Mouse (Mus musculus) urinary bladder, adult 18-20 months (tissue): Measurements from ENCODE around the gene Soga1.

Source experiments
- DNase-seq, 2 experiments: peaks; one replicate each; pipeline ENCODE4 v3.0.0; 2022; ENCODE audit warnings: low spot score in 2 of 2, mixed read lengths in 2 of 2

Soga1 gene

DNA sequence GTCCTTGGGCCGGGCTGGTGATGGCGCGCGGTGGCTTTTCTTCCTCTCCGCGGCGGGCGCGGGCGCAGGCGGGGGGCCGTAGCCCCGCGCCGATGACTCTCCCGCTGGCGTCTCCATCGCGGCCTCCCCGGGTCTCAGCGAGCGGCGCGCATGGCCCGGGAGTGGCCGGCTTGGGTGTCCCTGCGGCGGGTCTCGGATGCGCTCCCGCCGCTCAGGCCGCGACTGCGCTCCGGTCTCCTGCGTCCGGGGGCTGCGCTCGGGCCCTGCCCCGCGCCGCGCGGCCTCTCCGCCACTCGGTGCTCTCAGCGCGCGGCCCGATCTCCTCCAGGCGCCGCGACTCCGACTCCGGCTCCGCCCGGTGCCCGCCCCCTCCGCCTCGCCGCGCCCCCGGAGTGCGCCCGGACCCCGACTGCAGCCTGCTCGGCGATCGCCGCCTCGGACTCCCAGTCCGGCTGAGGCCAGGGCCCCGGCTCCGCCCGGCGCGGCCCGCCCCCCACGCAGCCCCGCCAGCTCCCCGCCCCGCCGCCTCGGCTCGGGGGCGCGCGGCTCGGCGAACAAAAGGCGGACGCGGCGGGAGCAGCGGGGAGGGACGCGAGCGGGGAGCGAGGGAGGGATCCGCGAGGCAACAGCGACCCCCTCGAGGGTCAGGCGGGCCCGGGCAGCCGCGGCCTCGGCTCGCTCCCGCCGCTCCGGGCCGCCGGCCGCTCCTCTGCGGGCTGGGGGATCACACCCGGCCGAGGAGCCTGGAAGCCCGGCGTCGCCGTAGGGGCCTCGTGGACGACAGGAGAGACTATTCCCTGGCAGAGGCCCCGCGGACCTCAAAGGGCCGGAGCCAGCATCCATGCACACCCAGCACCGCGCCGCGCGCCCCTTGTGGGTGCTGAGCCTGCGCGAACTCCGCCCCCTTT lies at the start of gene Soga1:
TSS of gene Soga1 (minus strand) at position 462 of the 908 bp plus-strand sequence.
- DNase-seq, result peak; percentile 68 to 78

DNA sequence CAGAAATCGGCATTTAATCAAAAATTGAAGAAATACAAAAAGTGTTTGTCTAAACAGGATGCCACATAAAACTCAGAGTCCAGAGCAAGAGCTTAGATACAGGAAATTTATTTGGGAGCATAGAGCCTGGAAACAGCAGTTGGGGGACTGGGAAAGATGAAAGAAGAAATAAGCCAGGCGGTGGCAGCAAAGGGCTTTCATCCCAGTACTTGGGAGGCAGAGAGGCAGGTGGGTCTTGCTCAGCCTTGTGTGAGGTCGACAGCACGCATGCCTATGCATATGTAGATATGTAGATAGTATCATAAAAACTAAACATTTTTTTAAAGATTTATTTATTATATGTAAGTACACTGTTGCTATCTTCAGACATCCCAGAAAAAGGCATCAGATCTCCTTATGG lies 49.0 kb upstream of the Soga1 start:
- DNase-seq, result no peak

DNA sequence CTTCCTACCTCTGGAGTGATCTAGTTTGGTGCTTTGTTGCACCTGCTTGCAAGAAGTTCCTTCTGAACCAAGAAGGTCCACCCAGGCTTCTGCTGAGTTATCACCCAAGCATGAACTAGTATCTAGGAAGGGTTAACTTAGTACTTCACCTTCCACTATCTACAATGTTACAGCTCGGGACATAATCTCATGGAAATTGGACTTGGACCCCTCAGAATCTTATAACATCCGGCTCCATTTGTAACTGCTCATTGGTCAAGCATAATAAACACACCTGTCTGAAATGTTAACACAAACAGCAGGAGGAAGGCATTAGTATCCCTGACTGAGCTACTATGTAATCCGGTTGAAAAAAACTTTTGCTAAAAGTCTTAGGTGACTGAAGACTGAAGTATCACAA lies 48.3 kb upstream of the Soga1 start:
- DNase-seq, result no peak

DNA sequence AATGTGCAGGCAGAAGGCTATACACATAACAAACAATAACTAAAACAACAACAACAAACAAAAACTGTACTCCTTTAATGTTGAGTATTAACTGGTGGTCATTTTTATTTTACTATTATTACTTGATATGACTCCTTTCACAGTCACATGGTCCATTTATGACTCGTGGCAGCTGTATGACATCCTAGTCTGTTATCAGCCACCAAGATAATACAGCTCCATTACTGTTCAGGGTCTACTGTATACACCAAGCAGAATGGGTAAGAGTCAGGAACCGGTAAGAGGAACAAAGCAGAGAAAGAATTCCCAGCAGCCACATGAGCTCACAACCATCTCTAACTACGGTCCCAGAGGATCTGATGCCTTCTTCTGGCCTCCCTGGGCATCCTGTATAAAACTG lies 46.2 kb upstream of the Soga1 start:
- DNase-seq, result no peak

DNA sequence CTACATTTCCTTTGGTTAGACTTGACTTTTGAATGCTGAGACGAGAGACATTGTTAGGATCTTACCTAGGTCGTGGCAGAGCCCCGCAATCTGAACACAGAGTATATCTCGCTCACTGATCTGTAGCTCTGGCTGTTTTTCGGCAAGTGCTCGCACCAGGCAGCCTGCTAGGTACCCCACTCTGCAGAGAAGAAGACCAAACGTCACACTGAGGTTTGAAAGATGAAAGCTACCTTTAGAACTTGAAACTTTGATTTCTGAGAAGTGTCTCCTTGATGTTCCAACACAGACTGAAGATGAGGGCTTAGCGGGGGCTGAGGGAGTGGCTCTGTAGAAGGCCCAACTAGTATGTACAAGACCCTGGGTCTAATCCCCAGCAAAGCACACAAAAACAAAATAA lies 42.7 kb upstream of the Soga1 start:
- no peak for DNase-seq

DNA sequence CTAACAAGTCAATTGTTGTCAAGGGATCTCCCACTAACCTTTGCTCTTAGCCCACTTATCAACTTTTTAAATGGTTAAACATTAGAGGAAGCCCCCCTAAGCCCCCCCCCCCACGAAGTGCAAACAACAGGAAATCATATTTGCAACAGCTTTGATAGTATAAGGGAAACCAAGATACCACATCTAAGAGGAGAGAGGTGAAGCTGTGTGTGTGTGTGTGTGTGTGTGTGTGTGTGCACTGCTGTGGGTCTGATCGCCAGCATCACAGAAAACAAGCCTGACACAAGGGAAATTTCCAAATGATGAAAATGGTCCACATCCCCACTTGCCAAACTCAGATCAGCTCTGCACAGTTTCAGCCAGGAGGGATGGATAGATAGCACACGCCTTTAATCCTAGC lies 40.0 kb upstream of the Soga1 start:
- no peak for DNase-seq

DNA sequence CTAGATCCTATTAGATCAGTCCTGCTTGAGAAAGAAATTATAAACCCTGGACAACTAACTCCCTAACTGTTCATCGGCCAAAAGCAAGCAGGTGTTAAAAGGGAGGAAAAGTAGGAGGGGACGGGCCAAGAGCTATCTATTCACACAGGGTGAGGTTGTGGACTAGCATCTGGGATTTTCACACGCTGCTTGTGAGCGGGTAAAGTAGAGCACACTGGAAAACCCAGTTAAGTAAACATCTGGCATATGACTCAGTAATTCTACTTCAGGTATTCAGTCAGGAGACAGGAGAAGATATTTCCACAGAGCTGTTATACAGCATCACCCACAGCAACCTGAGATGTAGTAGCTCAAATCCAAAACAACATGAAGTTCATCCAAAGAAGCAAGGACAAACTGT lies 39.5 kb upstream of the Soga1 start:
- DNase-seq, result no peak

DNA sequence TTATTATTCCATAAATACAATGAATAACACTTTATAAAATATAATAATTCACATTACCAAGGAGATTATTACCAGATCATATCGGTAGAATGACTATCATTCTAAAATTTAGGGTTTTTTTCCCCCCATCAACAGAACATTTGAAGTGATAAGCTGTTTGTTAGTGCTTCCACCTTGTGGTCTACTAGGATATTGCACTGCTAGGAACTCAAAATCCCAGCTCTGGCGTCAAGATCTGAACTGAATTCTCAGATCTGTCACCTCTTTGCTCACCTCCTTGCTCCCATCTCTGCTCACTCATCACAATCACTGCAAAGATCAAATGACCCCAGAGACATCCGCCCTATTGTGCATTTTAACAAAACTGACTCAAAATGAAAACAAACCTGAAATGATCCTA lies 37.9 kb upstream of the Soga1 start:
- no peak for DNase-seq

DNA sequence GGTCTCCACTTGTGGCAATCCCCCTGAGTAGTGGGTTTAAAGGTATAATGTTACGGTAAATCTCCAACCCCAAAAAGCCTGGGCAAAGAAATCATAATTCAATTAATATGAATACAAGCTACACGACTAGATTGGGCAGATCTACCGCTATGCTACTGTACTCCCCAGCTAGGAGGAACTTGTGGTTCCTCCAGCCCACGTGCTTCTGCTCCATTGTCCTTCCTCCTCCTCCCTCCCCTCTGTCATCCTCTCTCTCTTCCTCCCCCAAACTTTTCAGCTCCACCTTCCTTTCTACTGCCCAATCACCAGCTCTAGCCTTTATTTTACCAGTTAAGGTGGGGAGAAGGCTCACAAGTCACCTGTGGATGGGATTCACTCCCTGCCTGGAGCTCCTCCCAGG lies 29.2 kb upstream of the Soga1 start:
- no peak for DNase-seq

DNA sequence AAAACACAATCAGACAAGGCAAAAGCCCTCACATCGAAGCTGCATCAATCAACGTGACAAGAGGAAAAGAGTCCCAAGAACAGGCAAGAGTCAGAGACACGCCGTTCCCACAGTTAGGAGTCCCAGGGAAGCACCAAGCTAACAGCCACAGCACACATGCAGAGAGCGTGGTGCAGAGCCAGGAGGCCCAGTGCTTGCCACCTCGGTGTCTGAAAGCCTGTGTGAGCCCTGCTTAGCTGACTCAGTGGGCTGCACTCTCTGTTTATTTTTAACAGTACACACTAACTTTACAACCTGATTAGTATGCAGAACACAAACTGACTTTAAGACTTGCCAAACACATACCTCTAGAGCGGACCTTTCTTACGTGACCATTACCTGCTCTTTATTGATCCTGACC lies 25.4 kb upstream of the Soga1 start:
- DNase-seq, result no peak

DNA sequence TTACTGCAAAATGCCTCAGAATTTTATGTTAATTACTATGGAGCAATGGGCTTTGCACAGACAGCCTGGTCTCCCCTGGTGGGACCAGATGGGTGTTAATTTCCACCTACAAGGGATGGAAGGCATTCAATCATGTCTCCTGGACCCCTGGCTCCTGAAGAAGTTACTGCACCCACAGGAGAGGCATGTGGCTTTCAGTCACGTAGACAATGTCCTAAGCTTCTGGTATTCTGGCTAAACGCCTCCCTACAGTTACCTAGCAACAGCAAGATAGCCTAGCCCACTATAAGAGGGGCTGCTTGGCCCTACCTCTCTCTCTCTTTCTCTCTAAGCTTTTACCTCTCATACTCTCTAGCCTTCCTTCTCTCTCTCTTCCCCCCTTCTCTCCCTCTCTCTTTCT lies 23.2 kb upstream of the Soga1 start:
- DNase-seq, result no peak

DNA sequence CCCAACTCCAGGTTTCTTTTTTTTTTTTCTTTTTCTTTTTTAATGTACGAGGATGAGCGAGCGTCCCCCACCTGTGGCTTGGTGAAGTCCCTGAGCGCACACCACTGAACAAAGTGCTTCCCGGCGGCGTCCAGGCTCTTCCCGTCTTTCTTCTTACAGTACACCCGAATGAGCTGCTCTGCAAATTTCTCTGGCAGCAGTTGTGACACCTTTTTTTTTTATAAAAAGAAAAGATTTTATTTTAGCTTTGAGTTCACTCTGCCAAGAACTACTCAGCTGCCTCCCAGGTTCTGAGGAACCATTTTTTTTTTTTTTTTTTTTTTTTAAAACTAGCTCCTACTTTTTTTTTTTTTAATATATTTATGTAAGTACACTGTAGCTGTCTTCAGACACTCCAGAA lies 22.6 kb upstream of the Soga1 start:
- DNase-seq, result no peak

DNA sequence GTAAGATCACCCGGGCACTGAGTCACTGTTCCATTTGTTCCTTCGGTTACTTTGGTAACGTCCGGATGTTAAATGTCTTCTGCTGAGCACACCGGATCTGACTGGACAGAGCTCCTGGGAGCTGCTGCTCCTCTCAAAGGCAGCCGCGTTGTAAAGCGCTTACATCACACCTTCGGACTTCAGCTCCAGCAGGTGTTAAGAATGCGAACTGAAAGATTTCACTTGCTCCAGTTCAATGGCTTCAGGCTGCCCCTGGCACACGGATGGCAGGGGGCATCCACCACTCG lies 21.2 kb upstream of the Soga1 start:
- no peak for DNase-seq

DNA sequence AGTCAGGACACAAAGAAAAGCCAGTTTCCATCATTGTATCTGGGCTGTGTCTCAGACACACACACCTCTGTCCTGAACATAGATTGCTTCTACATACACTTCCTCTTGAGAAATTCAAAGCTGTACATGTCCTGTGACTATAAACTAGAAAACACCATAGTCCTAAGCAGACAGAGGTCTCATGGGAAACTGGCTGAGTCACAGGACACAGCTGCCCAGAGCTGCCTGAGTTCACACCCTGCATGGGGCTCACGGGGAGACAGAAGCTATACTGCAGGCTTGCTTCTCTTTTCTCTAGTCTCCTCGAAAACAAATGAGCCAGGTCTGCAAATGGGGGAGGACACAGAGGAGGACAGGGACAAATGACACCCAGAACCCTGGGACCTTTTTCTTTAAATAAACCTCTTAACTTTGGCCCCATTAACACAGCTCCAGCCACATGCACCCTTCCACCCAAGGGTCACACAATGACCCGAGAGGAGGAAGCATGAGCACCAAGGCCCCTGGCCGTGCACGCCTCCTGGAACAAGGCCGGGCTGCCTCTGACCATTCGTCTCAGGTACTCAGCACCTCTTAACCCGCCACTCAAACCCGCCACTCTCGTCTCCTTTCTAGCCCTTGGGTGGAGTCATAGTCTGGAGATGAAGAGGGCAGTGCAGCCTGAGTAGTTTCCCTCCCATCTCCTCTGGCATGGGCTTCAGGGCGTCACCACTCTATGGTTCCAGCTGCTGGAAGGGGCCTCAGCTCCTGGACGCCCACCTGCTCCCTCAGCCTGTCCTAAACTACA lies 20.7 kb upstream of the Soga1 start:
- DNase-seq, result no peak

DNA sequence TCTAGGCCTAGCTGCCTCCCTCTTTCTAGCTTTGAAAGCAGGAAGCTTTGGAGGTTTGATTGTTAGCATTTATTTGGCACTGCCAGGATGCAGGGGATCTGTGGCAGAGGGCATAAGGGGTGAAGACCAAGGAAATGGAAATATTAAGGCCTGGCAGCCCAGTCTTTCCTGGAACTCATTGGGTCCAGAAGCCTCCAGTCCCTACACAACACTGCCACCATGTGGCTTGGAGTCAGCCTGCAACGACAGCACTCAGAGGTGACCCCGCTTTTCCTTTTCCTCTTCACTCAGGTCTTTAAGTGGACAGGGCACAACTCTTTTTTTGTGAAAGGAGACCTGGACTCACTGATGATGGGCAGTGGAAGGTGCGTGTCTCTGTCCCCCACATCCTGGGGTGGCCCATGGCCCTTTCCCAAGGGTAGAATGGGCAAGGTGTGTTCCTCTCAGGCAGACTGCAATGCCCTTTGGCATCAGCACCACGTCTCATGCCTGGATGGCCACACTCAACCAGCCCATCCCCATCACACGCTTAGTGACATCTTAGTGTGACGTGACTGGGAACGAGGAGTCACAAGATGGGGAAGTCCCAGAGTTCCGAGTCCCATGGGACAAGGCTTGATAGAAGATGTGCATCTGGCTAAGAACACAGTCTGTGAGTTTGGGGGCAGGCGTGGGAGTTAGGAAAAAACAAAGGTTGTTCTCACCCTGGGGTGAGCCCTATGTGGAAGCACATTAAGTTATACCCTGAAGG lies 16.1 kb upstream of the Soga1 start:
- peak in 1 of 2 experiments; percentile 56 for DNase-seq

DNA sequence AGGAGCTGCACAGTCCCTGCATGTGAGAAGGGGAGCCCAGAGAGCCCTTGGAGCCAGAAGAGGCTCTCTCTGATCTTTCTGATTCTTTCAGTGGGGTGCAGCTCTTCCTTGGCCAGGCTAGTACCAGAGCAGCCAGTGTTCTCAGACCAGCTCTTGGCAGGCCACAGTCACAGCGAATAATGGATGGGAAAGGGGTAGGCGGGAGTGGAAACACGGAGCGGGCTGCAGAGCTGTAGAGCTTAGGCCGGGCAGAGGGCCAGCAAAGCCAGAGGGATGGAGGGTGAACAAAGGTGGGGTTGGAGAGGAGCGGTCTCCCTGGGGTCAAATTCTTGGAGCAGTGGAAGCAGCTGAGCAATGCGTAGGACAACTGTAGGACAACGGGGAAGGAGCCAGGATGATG lies 13.0 kb upstream of the Soga1 start:
- no peak for DNase-seq

DNA sequence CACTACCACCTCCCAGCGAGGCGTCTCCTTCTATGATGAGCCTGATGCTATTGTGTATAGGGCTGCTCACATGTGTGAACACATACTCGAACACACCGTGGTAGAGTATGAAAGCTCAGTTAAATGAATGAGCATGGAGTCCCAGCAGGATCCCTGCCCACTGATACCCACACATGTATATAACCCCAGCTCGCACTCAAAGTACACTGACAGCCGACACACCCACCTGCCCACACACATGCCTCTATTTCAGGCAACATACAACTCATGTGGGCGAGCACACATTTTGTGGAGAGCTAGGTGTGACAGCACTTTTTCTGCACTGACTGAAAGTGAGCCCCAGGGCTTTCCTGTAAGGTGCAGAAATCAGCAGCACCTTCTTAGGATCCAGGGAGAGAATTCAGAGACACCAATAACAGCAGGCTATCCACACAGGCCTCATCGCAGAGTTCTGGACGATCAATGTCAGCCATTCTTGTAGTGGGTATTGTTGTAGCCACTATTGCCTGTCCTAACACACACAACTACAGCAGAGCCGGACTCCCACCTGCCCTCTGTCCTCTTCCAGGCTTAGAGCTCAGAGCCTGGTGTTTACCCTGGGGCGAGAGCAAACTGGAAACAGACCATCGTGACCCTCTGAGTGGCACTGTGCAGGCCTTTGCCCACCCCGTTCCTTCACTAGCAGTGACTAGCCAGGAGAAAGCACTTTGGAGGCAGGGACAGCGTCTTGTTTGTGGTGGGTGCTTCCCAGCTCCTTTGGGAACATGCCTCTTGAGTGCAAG lies 8.7 kb upstream of the Soga1 start:
- no peak for DNase-seq

DNA sequence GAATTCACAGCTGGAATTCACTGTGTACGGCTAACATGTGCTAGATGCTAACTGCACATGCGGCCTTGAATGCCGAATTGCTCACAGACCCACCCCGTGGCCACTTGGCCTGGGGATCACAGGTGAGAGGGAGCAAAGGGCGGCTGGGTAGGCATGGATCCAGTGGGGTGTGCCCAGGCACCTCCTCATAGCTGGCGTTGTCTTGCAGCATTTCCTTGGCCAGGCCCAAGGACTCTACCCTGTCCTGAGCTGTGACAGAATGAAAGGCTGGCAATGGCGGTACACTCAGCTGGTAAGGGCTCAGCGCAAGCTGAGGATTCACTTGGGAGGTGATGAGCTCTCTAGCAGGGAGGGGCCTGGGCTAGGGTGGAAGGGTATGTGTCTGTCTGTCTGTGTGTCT lies 7.7 kb upstream of the Soga1 start, which contains the start of gene Tldc2:
TSS of gene Tldc2 (plus strand) at position 260 of the 400 bp plus-strand sequence.
- DNase-seq, result no peak

DNA sequence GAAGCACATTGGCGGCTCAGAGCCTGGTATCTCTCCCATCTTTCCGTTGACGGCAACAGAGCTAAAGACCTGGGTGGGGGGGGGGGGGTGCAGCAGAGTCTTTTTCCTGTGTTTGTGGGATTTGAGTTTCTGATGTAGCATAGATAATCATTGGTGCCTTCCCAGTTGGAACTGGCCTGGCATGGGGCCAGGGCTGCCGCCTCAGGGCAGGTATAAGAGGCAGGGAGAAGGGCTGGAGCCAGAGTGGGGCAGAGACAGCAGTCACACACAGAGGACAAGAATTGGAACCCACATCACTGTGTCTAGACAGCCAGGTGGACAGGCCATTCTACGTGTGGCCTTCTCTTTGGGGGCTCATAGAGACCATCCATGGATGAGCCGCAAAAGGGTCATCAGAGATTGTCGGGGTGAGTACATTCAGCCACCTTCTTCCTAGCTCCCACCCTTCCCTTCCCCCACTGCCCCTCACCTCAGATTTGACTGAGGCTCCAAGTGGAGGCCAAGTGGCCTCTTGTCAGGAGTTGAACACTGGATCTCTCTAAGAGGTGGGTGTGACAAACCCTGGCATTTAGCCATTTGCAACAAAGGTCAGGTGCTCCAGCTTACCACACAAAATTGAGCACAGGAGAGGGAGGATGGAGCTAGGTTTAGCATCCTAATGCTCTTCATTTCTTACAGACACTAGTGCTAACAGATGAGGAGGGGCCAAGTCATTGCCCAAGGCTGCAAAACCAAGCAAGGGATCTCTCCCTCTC lies 6.0 kb upstream of the Soga1 start:
- no peak for DNase-seq

DNA sequence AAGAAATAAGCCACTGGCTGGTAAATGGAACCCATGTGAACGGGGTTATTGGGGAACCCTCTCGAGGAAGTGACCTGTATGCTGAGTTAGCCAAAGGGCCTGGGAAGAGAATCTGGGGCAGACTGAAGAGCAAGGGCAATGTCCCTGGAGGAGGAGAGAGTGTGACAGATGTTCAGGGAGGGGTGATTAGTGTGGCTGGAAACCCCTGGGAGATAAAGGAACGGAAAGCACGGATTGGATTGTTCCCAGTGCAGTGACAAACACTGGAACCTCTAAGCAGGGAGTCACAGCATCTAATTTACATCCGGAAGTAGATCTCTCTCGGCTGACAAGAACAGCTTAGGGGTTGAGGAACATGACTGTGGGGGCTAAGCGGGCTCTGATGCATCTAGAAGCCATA lies 2.9 kb upstream of the Soga1 start:
- DNase-seq, result no peak

DNA sequence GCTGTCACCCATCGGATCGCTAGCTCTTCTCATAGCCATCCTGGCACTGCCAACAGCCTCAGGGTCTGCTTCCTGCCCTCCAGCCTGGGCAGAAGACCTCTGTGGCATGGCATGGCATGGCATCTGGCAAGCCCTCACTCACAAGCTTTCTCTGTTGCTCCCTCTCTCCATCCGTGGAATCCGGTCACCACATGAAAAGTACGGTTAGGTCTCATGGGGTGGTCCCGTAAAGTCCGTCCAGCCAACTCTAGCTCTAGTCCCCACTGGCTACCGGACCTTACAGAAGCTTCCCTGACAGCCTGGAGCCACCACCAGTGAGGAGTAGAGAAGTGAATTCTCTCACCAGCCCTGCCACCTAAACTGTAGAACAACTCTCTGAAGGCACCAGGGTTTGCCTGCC lies 2.3 kb upstream of the Soga1 start:
- no peak for DNase-seq
